Mouse (Mus musculus) lung, postnatal 0 days (tissue): Measurements from ENCODE around the gene Phldb1. TPM values are rescaled to one million over a fixed set of nuclear protein-coding genes. Genes with fewer than 3 reads are reported as not detected.

ENCODE experiments used
- ATAC-seq: fragments of 200-750 bp; cut with Nextera tagmentation; 2 replicates; pipeline ENCODE4 v1.8.0; 2017; ENCODE audit warnings: moderate library complexity
- DNase-seq: peaks from one replicate; pipeline ENCODE4 v3.0.0-alpha.2; 2016; ENCODE audit warnings: low spot score
- H3K27ac ChIP-seq: fragments of 300-500 bp; sonication (generic); 2 replicates; pipeline ENCODE4 v1.5.1; 2014; ENCODE audit warnings: antibody characterized with exemption, mild to moderate bottlenecking, low read length, mixed read lengths
- H3K27me3 ChIP-seq: fragments of 300-500 bp; sonication (generic); replicated peaks from 2 replicates; pipeline ENCODE4 v1.6.1; 2014; ENCODE audit warnings: low read length, mixed read lengths; ENCODE audit not compliant: insufficient read depth
- H3K36me3 ChIP-seq: fragments of 300-500 bp; sonication (generic); 2 replicates; pipeline ENCODE4 v1.6.1; 2014; ENCODE audit warnings: low read length, mixed read lengths; ENCODE audit not compliant: insufficient read depth
- H3K4me1 ChIP-seq: fragments of 300-500 bp; sonication (generic); 2 replicates; pipeline ENCODE4 v1.6.1; 2014; ENCODE audit warnings: antibody characterized with exemption, low read depth, low read length, mixed read lengths; ENCODE audit not compliant: insufficient read depth
- H3K4me2 ChIP-seq: fragments of 300-500 bp; sonication (generic); replicated peaks from 2 replicates; pipeline ENCODE4 v1.6.1; 2014; ENCODE audit warnings: low read depth, mild to moderate bottlenecking, low read length, moderate library complexity, mixed read lengths
- H3K4me3 ChIP-seq: fragments of 300-500 bp; sonication (generic); 2 replicates; pipeline ENCODE4 v1.5.1; 2014; ENCODE audit warnings: low read depth, low read length
- H3K9ac ChIP-seq: fragments of 300-500 bp; sonication (generic); replicated peaks from 2 replicates; pipeline ENCODE4 v1.6.1; 2014; ENCODE audit warnings: low read depth, mild to moderate bottlenecking
- H3K9me3 ChIP-seq: fragments of 300-500 bp; sonication (generic); 2 replicates; pipeline ENCODE4 v1.6.1; 2016; ENCODE audit warnings: low read length, mixed read lengths
- CTCF ChIP-seq: IDR thresholded peaks from 2 replicates; pipeline ENCODE4 v1.5.1; 2016; ENCODE audit warnings: antibody characterized with exemption, mild to moderate bottlenecking
- EP300 ChIP-seq: IDR thresholded peaks from 2 replicates; pipeline ENCODE4 v1.6.1; 2016; ENCODE audit warnings: antibody characterized with exemption, mild to moderate bottlenecking, control low read depth
- WGBS: fragments of 180-500 bp; shearing (Covaris S2); extraction: QIAGEN DNeasy Blood & Tissue Kit; methylation state at CpG from one replicate; pipeline ENCODE4 v1.1.7; 2014; 5-methylcytosine and 5-hydroxymethylcytosine counted together
- polyA plus RNA-seq: library from polyadenylated mRNA; unstranded; fragments of >200 nt; fragmentation: Nextera tagmentation; extraction: Ambion mirVana; gene quantifications from 2 replicates; pipeline ENCODE4 v1.2.1, GENCODE M21; 2015

Phldb1 gene
- polyA plus RNA-seq, 1 experiment from 2014 or later, result 21.3 TPM

GRCm38 (mm10) chr9:44715109-44715508 is 19.9 kb downstream of the Phldb1 start:
- WGBS, result 88% methylated on average over 17 of the region's 17 CpGs
- Histone ChIP-seq H3K4me3 (no peak overlapping the region), H3K9me3 (no peaks in the 10 kb centered on the region), H3K4me1 (no peaks in the 10 kb centered on the region), H3K4me2 (no peak overlapping the region), H3K27me3 (no peaks in the 10 kb centered on the region), H3K36me3 (0 out of 2 replicates have a peak, but pooled peaks cover 9% of the 10 kb centered on the region), H3K9ac (no peak overlapping the region), H3K27ac (no peak overlapping the region)
- ATAC-seq, result no peak
- no peak for TF ChIP-seq EP300
- DNase-seq, result no peak

GRCm38 (mm10) chr9:44713574-44713973 is 21.4 kb downstream of the Phldb1 start:
- H3K4me2 ChIP-seq, result no peak overlapping the region
- DNase-seq (no peak), ATAC-seq (no peak)
- no peaks in the 10 kb centered on the region for H3K9me3 ChIP-seq
- WGBS, result 68% methylated on average over 2 of the region's 2 CpGs
- no peak for TF ChIP-seq CTCF
- no peak for TF ChIP-seq EP300
- H3K4me1 ChIP-seq, result no peaks in the 10 kb centered on the region
- H3K9ac ChIP-seq, result no peak overlapping the region
- H3K27ac ChIP-seq, result no peak overlapping the region
- H3K4me3 ChIP-seq, result no peak overlapping the region
- no peaks in the 10 kb centered on the region for H3K27me3 ChIP-seq
- 0 out of 2 replicates have a peak, but pooled peaks cover 9% of the 10 kb centered on the region for H3K36me3 ChIP-seq

- TF ChIP-seq EP300, result no peak
- TF ChIP-seq CTCF, result no peak
- WGBS, result 78% methylated on average over 6 of the region's 6 CpGs
- Histone ChIP-seq H3K4me1 (no peaks in the 10 kb centered on the region), H3K9ac (no peak overlapping the region), H3K4me3 (no peak overlapping the region), H3K4me2 (no peak overlapping the region), H3K9me3 (no peaks in the 10 kb centered on the region), H3K36me3 (0 out of 2 replicates have a peak, but pooled peaks cover 9% of the 10 kb centered on the region), H3K27ac (no peak overlapping the region), H3K27me3 (no peaks in the 10 kb centered on the region)
- DNase-seq, result peak; percentile 53
- 0 out of 2 replicates have a peak, but pooled peaks have one; percentile 47 for ATAC-seq
These were observed 21.9 kb downstream of the Phldb1 start for GRCm38 (mm10) chr9:44713080-44713479.

- TF ChIP-seq CTCF, result no peak
- TF ChIP-seq EP300, result no peak
- Histone ChIP-seq H3K9me3 (no peaks in the 10 kb centered on the region), H3K27me3 (no peaks in the 10 kb centered on the region), H3K4me2 (no peak overlapping the region), H3K9ac (no peak overlapping the region), H3K4me1 (no peaks in the 10 kb centered on the region), H3K4me3 (no peak overlapping the region), H3K36me3 (0 out of 2 replicates have a peak, but pooled peaks cover 9% of the 10 kb centered on the region), H3K27ac (no peak overlapping the region)
- ATAC-seq, result peak; percentile 16; the same call in 1 of the 2 replicates
- peak; percentile 32 for DNase-seq
- 64% methylated on average over 17 of the region's 17 CpGs for WGBS
These were observed 23.4 kb downstream of the Phldb1 start for GRCm38 (mm10) chr9:44711602-44712001.

- H3K36me3 ChIP-seq, result peaks cover 2% of the 10 kb centered on the region; the same call in 1 of the 2 replicates
- TF ChIP-seq CTCF (no peak), EP300 (no peak)
- WGBS, result 85% methylated on average over 5 of the region's 5 CpGs
- no peaks in the 10 kb centered on the region for H3K27me3 ChIP-seq
- H3K27ac ChIP-seq, result no peak overlapping the region
- no peak overlapping the region for H3K4me2 ChIP-seq
- H3K4me3 ChIP-seq, result no peak overlapping the region
- DNase-seq (no peak), ATAC-seq (no peak)
- H3K9me3 ChIP-seq, result no peaks in the 10 kb centered on the region
- H3K4me1 ChIP-seq, result no peaks in the 10 kb centered on the region
- no peak overlapping the region for H3K9ac ChIP-seq
These were observed 24.8 kb downstream of the Phldb1 start for GRCm38 (mm10) chr9:44710213-44710612.

GRCm38 (mm10) chr9:44709600-44709999 is 25.4 kb downstream of the Phldb1 start:
- peak; percentile 46 for DNase-seq
- Histone ChIP-seq H3K9ac (no peak overlapping the region), H3K36me3 (no peaks in the 10 kb centered on the region; the same call in 1 of the 2 replicates), H3K4me3 (no peak overlapping the region), H3K4me1 (no peaks in the 10 kb centered on the region), H3K27ac (no peak overlapping the region), H3K27me3 (no peaks in the 10 kb centered on the region), H3K4me2 (no peak overlapping the region), H3K9me3 (no peaks in the 10 kb centered on the region)
- no peak for ATAC-seq
- 65% methylated on average over 2 of the region's 2 CpGs for WGBS
- TF ChIP-seq EP300 (no peak), CTCF (peak; percentile 79)

- no peak for TF ChIP-seq EP300
- TF ChIP-seq CTCF, result no peak
- Histone ChIP-seq H3K9me3 (no peaks in the 10 kb centered on the region), H3K4me1 (no peaks in the 10 kb centered on the region), H3K4me2 (peak overlapping the region; percentile 68), H3K27ac (no peak overlapping the region), H3K9ac (peak overlapping the region; percentile 29; the same call in 1 of the 2 replicates), H3K27me3 (no peaks in the 10 kb centered on the region), H3K36me3 (no peaks in the 10 kb centered on the region; the same call in 1 of the 2 replicates), H3K4me3 (peak overlapping the region; percentile 41; the same call in 1 of the 2 replicates)
- ATAC-seq, result peak; percentile 32
- peak; percentile 46 for DNase-seq
- 42% methylated on average over 6 of the region's 6 CpGs for WGBS
These were observed 26.1 kb downstream of the Phldb1 start for GRCm38 (mm10) chr9:44708925-44709324.
